ENCODE assay signal across 9 mouse cellular contexts in genomic region chr7:45617042-45617695, GRCm38 (mm10). TPM values are rescaled to one million over a fixed set of nuclear protein-coding genes. Genes with fewer than 3 reads are reported as not detected.
DNase-seq lines count a peak whose midpoint lies in the region; ATAC-seq and TF ChIP-seq lines count a peak whose summit lies in the region.
"Had no signal": no experiment of that assay in that cellular context is flagged by ENCODE, and none has a peak within 500 bp of the region (broad histone marks: within the 10 kb centered on the region; RNA-seq: fewer than 3 reads in every experiment).

Fut1 (plus strand) TSS chr7:45617289.

- H3K79me2 ChIP-seq in myocyte (ENCODE audit: control insufficient read depth, insufficient read depth), result no peaks in the 10 kb centered on the region

- H3K9me3 ChIP-seq in lung, embryonic 16.5 days (ENCODE audit: control insufficient read depth, low read length), result no peaks in the 10 kb centered on the region
- H3K9me3 ChIP-seq in hindbrain, embryonic 14.5 days (ENCODE audit: control insufficient read depth, low read length), result no peaks in the 10 kb centered on the region

- peak; percentile 38 to 42 for DNase-seq in cerebellum, adult 18-20 months
- no peak for DNase-seq in cerebellum, postnatal 4 days (ENCODE audit: low spot score in 2 of 2)
- DNase-seq in lung, adult 2 months, result no peak
- DNase-seq in hindbrain, embryonic 14.5 days (ENCODE audit: low spot score), result no peak
- DNase-seq in adrenal gland, adult 18-20 months (ENCODE audit: low spot score in 2 of 2), result no peak
- no peak for DNase-seq in retina, embryonic 14.5 days (ENCODE audit: low spot score)

- ATAC-seq in lung, embryonic 16.5 days (ENCODE audit: low read depth), result peak; percentile 71
- no peak for ATAC-seq in hindbrain, embryonic 14.5 days (ENCODE audit: low FRiP score)

- H3K4me2 ChIP-seq in lung, embryonic 16.5 days (ENCODE audit: low read depth, low read length), result peak within 1 kb of the TSS; percentile 51
- peak within 1 kb of the TSS; percentile 27 for H3K4me2 ChIP-seq in hindbrain, embryonic 14.5 days (replicated peaks)
- H3K4me2 ChIP-seq in myocyte (ENCODE audit: low read depth), result peak within 1 kb of the TSS; percentile 63

- H3K27me3 ChIP-seq in lung, embryonic 16.5 days (ENCODE audit: control insufficient read depth, insufficient read depth, low read depth, low read length), result peaks cover 16% of the 10 kb centered on the region; the same call in 1 of the 2 replicates
- peaks cover 40% of the 10 kb centered on the region for H3K27me3 ChIP-seq in hindbrain, embryonic 14.5 days (ENCODE audit: control insufficient read depth, insufficient read depth, low read length)
- no peaks in the 10 kb centered on the region for H3K27me3 ChIP-seq in myocyte (ENCODE audit: control insufficient read depth, insufficient read depth, insufficient read length)

- no peak within 1 kb of the TSS for H3ac ChIP-seq in myocyte (ENCODE audit: control insufficient read depth, insufficient read length)

- H3K27ac ChIP-seq in lung, embryonic 16.5 days (ENCODE audit: low read length), result no peak within 1 kb of the TSS; the same call in 1 of the 2 replicates
- no peak within 1 kb of the TSS for H3K27ac ChIP-seq in hindbrain, embryonic 14.5 days

- H3K9ac ChIP-seq in lung, embryonic 16.5 days (ENCODE audit: low read length), result peak within 1 kb of the TSS; percentile 54; the same call in 1 of the 2 replicates
- 0 out of 2 replicates have a peak within 1 kb of the TSS, but pooled peaks have one; percentile 11 for H3K9ac ChIP-seq in hindbrain, embryonic 14.5 days

- no peaks in the 10 kb centered on the region; the same call in 1 of the 2 replicates for H3K4me1 ChIP-seq in lung, embryonic 16.5 days (replicated peaks; ENCODE audit: control insufficient read depth, insufficient read depth, low read length)
- H3K4me1 ChIP-seq in lung, adult 2 months (ENCODE audit: control insufficient read depth, insufficient read depth, low read length), result no peaks in the 10 kb centered on the region
- no peaks in the 10 kb centered on the region for H3K4me1 ChIP-seq in hindbrain, embryonic 14.5 days (replicated peaks; ENCODE audit: control insufficient read depth, insufficient read depth, low read length)

- H3K36me3 ChIP-seq in lung, embryonic 16.5 days (ENCODE audit: control insufficient read depth, insufficient read depth, low read length), result no peaks in the 10 kb centered on the region
- H3K36me3 ChIP-seq in hindbrain, embryonic 14.5 days (replicated peaks; ENCODE audit: control insufficient read depth, insufficient read depth), result no peaks in the 10 kb centered on the region
- H3K36me3 ChIP-seq in myocyte (ENCODE audit: control insufficient read depth, insufficient read depth), result no peaks in the 10 kb centered on the region

- no peak for TF ChIP-seq CTCF in lung, adult 2 months (IDR thresholded peaks at IDR 0.05; ENCODE audit: insufficient read depth, low read length)

- no peak for TF ChIP-seq POLR2A in lung, adult 2 months (IDR thresholded peaks at IDR 0.05; ENCODE audit: borderline replicate concordance, extremely low read depth, low read depth, low read length)
- no peak for TF ChIP-seq POLR2A in myocyte (IDR thresholded peaks at IDR 0.05; ENCODE audit: insufficient read length, low read depth)

- 5% methylated on average over 31 of the region's 31 CpGs for WGBS in lung, embryonic 16.5 days
- 19% methylated on average over 31 of the region's 31 CpGs for WGBS in lung, adult 2 months
- 8% methylated on average over 31 of the region's 31 CpGs for WGBS in hindbrain, embryonic 14.5 days

- peak within 1 kb of the TSS; percentile 30 for H3K4me3 ChIP-seq in lung, embryonic 16.5 days (ENCODE audit: low read length)
- H3K4me3 ChIP-seq in lung, adult 2 months (replicated peaks; ENCODE audit: extremely low read depth, low read depth, low read length), result no peak within 1 kb of the TSS
- no peak within 1 kb of the TSS for H3K4me3 ChIP-seq in hindbrain, embryonic 14.5 days (replicated peaks; ENCODE audit: low read length)
- H3K4me3 ChIP-seq in myocyte, result no peak within 1 kb of the TSS

TF ChIP-seq in myocyte, 11 proteins besides CTCF, POLR2A, EP300 and RAD21:
- TF ChIP-seq POLR2AphosphoS2 (IDR thresholded peaks at IDR 0.05; ENCODE audit: insufficient read length, low read depth), result no peak
- peak in 2 of 3 experiments; percentile 54 to 80 for TF ChIP-seq MYOD1 (IDR thresholded peaks at IDR 0.05; ENCODE audit: control insufficient read depth in 1 of 3, insufficient read length in 2 of 3, low read depth in 2 of 3)
- no peak for TF ChIP-seq TCF12 (IDR thresholded peaks at IDR 0.05; ENCODE audit: insufficient read depth, poor library complexity, severe bottlenecking)
- peak in 1 of 3 experiments; percentile 79 for TF ChIP-seq MYOG (IDR thresholded peaks at IDR 0.05; ENCODE audit: control insufficient read depth in 1 of 3, insufficient read depth in 1 of 3, insufficient read length in 2 of 3, low read depth in 2 of 3)

RNA-seq across cellular contexts. Expression of gene Fut1, which starts in this region (rescaled TPM):
- polyA plus RNA-seq in lung, embryonic 16.5 days (2015; fragmentation: Nextera tagmentation; extraction: Ambion mirVana), result 0.26 and 0.70 TPM in 2 replicates
- 0.78 TPM in 1 of 2 replicates, not detected in the other for polyA plus RNA-seq in lung, adult 2 months (2012; rRNA removed)
- not detected in 2 replicates for polyA plus RNA-seq in hindbrain, embryonic 14.5 days (2014; fragmentation: Nextera tagmentation; extraction: Ambion mirVana)
- polyA plus RNA-seq in myocyte (2012; fragmentation: generic; extraction: Trizol), result 3.8 TPM
- total RNA-seq in adrenal gland, adult 18-20 months (2021), result not detected
- total RNA-seq: left cerebral cortex, adult 18-20 months had no signal

Comparison
In these comparisons a context has a peak if more than half of its experiments do, and no peak if none do; other contexts are left out.
1. DNase-seq: peak in cerebellum, adult 18-20 months (2 of 2); none in cerebellum, postnatal 4 days (0 of 2), lung, adult 2 months (single experiment), hindbrain, embryonic 14.5 days (single experiment), adrenal gland, adult 18-20 months (0 of 2) and retina, embryonic 14.5 days (single experiment).
2. Peak in ATAC-seq, H3K4me3 ChIP-seq, H3K9ac ChIP-seq and H3K4me2 ChIP-seq in lung, embryonic 16.5 days; RNA of the gene not detected or under 1 TPM.
3. Peak in every context shown above with its lines, with median percentiles within 50 percentile points of each other: H3K4me2 ChIP-seq.